Mouse (Mus musculus): ENCODE measurements around the gene Cacna1d.

Cacna1d gene

DNA sequence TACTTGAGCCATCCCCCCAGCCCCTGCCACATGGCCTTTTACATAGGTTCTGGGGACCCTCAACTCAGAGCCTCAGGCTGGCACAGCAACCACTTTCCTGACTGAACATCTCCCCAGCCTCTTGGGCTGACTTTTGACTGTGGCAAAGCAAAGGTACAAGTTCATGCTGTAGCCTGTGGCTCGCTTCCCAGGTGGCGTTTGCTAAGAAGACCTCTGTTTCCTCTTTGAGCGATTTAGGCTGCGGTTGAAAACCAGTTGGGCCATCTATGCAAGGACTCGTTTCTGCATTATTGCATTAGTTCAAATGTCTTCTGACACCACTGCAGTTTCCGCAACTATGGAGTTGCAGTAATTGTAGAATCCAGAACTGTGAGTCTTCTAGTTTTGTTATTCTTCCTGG is 468.8 kb downstream of the Cacna1d start:
- TF ChIP-seq GATA4 (IDR thresholded peaks at IDR 0.05; ENCODE audit: insufficient replicate concordance, low read length): no peak

DNA sequence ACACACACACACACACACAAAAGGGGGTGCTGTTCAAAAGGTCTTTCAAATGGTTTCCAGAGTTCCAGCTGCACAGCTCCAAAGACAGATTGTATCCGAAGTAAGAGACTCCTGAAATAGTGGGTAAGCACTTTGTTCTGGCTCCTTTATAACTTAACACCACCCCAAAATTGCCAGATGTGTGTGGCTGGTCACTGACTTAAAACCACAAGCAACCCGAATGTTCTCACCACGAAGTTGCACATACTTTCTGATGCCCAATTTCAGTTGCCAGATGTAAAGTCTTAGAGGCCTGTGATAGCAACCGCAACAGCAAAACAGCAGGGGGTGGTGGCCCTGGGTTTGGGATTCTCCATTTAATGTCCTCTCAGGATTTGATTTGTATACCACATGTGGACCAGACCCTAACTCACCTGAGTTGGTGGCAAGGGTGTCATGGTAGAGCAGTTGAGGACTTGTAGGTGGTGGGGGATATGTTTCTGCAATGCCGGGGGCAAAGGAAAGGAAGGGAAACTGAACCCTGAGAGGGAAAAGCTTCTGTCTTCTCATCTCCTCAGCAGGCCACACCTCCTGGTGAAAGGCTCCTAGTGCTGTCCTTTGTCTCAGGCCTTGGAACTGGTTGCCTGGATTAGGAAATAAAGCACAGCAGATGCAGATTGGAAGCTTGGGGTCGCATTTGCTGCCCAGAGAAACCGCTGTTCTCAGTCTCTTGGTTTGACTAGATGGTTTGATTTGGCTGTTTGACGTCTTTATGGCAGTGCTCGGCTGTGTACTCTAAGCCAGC is 471.3 kb downstream of the Cacna1d start:
- TF ChIP-seq GATA4 (IDR thresholded peaks at IDR 0.05; ENCODE audit: insufficient replicate concordance, low read length): no peak

DNA sequence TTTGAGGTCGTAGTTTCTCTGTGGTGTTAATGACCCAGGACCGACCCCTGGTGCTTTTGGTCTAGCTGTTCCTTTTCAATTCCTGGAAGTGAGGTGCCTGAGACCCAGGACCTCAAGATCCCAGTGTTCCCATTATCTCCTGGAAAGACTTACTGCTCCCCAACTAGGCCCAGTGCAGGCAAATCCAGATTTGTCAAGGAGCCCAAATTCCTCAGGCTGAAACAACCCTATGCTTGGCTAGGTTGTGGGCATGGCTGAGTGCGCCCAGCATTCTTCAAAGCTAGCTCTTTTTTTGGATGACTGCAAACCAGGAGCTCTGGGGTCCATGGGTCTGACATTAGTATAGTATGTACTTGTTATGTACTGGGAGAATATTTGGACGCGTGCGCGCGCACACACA is 471.9 kb downstream of the Cacna1d start:
- no peak for TF ChIP-seq GATA4 (IDR thresholded peaks at IDR 0.05; ENCODE audit: insufficient replicate concordance, low read length)

DNA sequence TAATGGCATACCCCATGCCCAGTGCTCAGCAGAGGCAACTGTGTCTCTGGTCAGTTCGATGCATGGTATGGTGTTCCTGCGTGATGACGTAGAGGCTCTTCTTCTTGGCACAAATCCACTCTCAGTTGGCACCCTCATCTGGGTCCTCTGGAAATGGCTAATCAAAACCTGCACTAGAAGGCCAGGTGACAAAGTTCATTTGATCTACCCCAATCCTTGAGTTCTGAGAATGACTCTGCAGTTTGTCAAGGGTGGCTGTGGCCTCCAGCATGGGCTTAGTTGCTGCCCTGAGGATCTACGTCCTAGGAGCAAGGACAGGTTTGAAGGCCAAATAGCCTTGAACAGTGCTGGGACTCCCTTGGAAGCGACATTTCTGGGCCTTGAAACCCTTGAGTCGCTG is 472.4 kb downstream of the Cacna1d start:
- TF ChIP-seq GATA4 (IDR thresholded peaks at IDR 0.05; ENCODE audit: insufficient replicate concordance, low read length): no peak

DNA sequence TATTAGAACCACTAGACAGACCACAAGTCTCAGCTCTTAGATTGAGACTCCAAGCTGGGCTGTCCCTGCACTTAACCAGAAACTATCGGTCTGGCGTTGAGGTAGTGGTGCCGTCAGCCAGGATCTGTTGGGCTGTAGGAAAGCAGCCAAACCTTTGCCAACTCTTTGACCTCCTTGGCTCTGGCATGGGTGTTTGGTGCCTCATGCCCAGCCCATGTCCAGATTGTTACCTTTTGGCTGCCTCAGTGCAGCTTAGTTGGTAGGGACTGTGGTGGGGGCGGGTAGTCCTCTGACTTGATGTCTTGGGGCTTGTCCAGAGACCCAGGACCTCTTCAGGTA is 472.8 kb downstream of the Cacna1d start:
- TF ChIP-seq GATA4 (IDR thresholded peaks at IDR 0.05; ENCODE audit: insufficient replicate concordance, low read length): no peak

DNA sequence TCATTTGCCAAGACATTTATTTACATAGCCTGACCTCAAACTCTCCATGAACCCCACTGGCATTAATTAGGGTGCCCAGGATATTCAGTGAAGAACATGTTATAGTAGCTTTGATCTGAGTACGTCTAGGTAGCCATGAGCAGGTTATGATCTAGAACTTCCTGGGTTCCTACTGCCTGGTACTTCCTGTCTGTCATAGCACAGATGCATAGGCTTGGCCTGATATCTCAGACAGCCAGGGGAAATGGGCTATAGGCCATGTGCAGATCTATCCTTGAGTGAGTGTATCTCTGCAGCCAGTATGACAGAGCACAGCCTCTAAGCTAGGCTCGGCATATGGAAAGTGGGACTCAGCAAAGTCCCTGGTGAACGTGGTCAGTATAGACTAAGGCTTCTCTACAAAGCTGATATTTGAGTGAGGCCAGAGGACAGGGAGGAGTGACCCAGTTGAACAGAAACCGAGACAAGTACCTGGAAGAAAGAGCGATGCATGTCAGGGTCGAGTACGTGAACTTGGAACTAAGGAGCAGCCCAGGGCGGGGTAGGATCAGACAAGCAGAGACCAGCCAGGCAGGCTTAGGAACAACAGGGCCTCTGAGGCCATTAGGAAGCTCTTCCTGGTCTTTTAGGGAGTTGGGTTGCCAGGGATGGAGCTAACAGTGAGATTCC is 473.3 kb downstream of the Cacna1d start:
- no peak for TF ChIP-seq GATA4 (IDR thresholded peaks at IDR 0.05; ENCODE audit: insufficient replicate concordance, low read length)

DNA sequence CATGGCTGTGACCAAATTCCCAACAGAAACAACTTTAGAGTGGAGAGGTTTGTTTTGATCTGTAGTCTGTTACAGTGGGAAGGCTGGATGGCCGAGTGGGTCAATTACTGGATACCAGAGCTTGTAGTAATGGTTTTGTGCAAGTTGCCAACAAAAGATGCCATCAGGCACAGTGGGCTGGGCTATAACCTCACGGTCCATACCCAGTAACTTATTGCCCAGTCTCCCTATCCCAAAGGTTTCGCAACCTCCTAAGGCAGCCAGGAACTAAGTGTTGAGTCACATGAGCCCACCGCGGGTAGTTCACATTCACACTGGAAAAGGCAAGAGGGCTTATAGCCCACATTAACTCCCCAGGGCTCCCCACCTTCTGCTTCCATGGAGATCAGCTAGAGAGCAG is 474.6 kb downstream of the Cacna1d start:
- TF ChIP-seq GATA4 (IDR thresholded peaks at IDR 0.05; ENCODE audit: insufficient replicate concordance, low read length): 0 out of 2 replicates have a peak, but pooled peaks have one; percentile 8

DNA sequence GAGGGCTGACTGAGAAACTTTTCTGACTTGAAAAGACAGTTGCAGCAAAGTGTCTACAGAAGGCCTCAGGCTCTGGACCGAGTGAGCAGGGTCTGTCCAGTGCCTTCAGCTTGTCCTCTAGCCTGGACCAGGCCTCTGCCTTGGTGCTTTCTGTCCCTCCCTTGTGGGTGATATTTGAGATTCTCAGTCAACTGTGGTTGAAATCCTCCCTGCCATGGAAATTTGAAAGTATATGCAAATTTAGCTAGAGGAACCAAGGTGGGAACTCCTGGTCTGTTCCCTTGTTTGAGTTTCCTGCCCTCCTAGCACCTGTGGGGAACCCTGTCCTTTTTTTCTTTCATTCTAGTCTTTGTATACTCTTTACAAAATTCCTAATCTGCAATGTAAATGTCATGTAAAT is 476.2 kb downstream of the Cacna1d start:
- no peak for TF ChIP-seq GATA4 (IDR thresholded peaks at IDR 0.05; ENCODE audit: insufficient replicate concordance, low read length)

DNA sequence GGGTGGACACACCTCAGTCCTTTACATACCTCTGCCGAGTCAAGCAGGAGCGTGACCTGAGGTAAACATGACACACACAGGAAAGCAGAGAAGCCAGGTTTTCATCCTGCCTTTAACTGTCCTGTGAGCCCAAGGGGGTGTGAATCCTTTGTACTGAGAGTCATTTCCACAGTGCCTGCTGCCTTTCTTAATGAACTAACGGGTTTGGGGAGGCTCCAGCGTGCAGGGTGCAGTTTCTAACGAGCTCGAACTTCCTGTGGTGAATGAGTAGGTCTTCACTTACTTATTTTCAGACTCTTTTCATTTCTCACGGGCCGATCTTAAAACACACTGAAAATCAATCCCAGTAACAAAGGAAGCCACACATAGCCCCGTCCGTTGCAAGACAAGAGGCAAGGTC is 476.8 kb downstream of the Cacna1d start:
- TF ChIP-seq GATA4 (IDR thresholded peaks at IDR 0.05; ENCODE audit: insufficient replicate concordance, low read length): no peak

DNA sequence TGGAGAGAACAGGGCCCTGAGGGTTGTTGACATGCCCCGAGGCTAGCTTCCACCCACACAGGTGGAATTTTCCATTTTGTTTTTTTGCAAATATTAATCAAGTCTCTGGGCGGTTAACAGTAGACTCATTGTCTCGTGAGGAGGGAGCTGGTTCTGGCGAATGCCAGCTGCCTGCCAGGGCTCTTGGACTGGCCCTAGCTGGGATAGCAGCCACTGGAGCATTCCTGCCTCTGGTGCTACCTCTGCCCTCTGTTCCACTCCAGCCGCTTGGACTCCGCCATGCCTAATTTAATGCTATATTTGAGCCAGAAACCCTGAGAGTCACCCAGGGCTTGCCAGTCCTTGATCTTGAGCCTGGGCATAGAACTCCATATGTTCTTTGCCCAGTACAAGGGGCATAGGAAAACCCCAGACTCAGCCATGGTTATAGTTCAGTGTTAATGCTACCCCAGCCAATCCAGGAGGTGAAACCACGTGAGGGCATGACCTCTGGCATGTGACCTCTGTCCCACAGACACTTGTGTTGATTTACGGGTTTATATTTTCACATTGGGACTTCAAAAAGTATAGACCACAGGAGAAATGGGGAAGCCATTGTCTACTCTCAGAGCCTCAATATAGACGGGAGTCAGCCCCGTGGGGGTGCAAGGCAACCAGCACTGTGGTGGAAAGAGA is 479.2 kb downstream of the Cacna1d start:
- TF ChIP-seq GATA4 (IDR thresholded peaks at IDR 0.05; ENCODE audit: insufficient replicate concordance, low read length): no peak

DNA sequence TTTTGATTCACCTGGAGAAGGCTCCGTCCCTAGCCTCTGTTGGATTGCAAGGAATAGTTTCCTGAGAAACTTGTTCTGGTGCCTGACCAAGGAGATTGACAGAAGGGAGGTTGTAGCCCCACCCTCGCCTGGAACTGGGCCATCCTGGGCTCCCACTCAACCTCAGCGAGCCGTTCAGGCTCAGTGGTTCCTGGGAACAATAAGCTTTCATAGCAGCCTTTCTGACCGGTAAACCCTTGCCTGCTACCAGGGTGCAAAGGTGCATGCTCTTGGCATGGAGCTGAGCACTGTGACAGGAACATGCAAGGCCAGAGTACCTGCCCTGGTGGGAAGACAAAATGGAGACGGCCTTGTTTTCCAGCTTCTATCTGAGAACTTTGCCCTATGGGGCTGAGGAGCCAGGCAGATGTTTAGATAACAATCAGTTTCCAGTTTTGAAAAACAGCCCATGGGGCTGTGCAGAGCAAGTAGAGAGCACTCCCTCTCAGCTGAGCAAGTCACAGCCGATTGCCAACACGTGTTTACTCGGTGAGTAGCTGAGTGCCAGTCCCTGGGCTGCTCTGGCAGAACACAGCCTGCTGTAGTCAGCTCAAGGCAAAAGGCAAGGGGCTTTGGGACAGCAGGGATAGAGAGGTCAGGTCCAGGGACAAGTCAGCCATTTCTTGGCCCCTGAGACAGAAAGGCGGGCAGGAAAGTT is 481.2 kb downstream of the Cacna1d start:
- peak; percentile 99 for TF ChIP-seq GATA4 (IDR thresholded peaks at IDR 0.05; ENCODE audit: insufficient replicate concordance, low read length)

DNA sequence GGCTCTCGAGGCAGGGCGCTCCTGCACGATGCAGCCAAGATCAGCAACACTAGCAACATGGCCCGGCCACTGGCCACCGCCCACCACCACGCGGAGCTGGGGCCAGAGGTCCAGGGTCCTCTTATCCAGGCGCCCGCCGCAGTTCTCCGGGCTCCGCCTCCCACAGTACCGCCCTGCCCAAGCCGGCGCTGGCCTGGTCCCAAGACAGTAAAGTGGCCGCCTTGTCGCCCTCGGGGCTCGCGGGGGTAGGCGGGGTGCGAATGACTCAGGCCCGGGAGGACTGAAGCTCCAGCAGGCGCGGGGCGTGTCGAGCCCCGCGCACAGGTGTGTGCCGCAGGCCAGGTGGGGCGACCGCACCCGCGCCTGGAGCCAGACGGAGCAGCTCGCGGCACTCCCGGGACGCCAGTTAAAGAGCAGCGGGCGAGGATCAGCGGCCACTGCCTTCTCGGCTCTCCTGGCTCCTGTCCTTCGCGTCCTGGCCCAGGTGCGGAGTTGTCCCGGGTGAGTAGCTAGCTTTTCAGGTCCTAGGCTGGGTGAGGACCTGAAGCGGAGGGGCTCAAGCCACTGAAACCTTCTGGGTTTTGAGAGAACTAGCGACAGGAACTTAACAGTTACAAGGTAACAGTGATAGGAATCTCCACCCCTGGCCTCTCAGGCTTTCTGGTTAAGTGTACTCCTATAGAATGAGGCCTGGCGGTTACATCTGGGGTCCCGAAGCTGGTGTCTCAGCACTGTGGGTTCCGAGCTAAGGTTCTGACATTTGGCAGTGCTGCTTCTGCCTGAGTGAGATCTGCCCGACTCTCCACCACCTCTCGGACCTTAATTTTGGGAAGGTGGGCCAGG is 482.3 kb downstream of the Cacna1d start, which contains the start of the genes Il17rb and Chdh:
Gene Il17rb, minus strand, starts transcription at position 164 of the 843 bp plus-strand sequence.
Gene Chdh, plus strand, starts transcription at position 291 of the 843 bp plus-strand sequence.
- no peak; the same call in 1 of the 2 replicates for TF ChIP-seq GATA4 (IDR thresholded peaks at IDR 0.05; ENCODE audit: insufficient replicate concordance, low read length)

DNA sequence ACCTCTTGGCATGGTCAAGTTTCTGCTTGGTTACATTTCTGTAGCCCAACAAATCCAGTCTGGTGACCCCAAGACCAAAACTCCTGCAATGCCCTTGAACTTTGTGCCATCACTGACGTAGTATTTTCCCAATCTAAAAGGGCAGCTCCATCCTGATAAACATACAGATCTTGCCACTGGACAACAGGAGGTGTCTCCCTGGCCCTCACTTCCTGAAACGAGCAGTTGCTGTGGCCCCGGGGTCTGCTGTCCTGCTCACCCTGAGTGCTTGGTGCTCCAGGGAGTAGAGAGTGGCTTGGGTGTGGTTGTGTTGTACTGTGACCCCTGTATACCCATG is 491.8 kb downstream of the Cacna1d start:
- TF ChIP-seq GATA4 (IDR thresholded peaks at IDR 0.05; ENCODE audit: insufficient replicate concordance, low read length): no peak

DNA sequence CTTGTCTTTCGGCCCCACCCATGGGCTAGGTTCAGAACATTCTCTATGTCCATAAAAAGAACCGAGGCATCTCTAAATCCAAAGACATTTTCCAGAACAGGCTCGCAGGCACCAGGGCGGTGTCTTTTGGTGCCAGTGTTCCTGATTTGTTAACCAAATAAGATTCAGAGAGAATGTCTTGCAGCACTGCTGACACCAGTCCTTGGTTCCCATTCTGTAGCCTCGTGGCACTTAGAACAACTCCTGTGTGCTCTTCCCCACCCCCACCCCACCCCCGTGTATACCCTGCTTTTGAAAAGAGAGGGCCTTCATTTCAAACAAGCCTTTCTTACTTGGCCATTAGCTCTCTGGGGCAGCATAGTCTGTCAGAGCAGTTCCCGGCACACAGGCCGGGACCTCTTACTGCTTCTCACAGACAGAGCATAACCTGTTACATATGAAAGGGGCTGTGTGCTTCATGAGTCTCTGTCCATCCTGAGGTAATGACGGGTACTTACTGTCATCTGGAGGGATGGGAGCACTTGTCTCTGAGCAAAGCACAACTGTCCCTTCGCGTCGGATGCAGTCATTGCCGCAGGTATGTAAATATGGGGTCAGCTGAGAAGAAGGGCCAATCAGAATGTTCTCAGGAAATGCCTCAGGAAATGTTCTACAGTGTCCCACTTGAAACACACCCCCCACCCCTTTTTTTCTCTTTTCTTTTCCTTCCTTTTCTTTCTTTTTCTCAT is 492.3 kb downstream of the Cacna1d start:
- no peak for TF ChIP-seq GATA4 (IDR thresholded peaks at IDR 0.05; ENCODE audit: insufficient replicate concordance, low read length)
